Mouse (Mus musculus) stomach, embryonic 14.5 days (tissue): Measurements from ENCODE around the gene Lcn10. TPM values are rescaled to one million over a fixed set of nuclear protein-coding genes. Genes with fewer than 3 reads are reported as not detected.

Experiments used
- ATAC-seq: fragments of 200-750 bp; cut with Nextera tagmentation; 2 replicates; pipeline ENCODE4 v1.8.0; 2017; ENCODE audit warnings: low read depth, moderate TSS enrichment; ENCODE audit not compliant: insufficient number of reproducible peaks, insufficient read depth, low FRiP score
- H3K27ac ChIP-seq: fragments of 300-500 bp; sonication (generic); 2 replicates; pipeline ENCODE4 v1.5.1; 2014; ENCODE audit warnings: mild to moderate bottlenecking, low read length, moderate library complexity, mixed read lengths
- H3K27me3 ChIP-seq: fragments of 300-500 bp; sonication (generic); 2 replicates; pipeline ENCODE4 v1.6.1; 2014; ENCODE audit warnings: low read length, control low read depth, mixed read lengths; ENCODE audit not compliant: control insufficient read depth, insufficient read depth
- H3K36me3 ChIP-seq: fragments of 300-500 bp; sonication (generic); 2 replicates; pipeline ENCODE4 v1.6.1; 2014; ENCODE audit warnings: mild to moderate bottlenecking, control low read depth, low read length, moderate library complexity, mixed read lengths; ENCODE audit not compliant: control insufficient read depth, insufficient read depth
- H3K4me1 ChIP-seq: fragments of 300-500 bp; sonication (generic); 2 replicates; pipeline ENCODE4 v1.6.1; 2014; ENCODE audit warnings: low read length, control low read depth, mixed read lengths; ENCODE audit not compliant: control insufficient read depth, insufficient read depth
- H3K4me2 ChIP-seq: fragments of 300-500 bp; sonication (generic); replicated peaks from 2 replicates; pipeline ENCODE4 v1.6.1; 2014; ENCODE audit warnings: low read depth, low read length, control low read depth
- H3K4me3 ChIP-seq: fragments of 300-500 bp; sonication (generic); 2 replicates; pipeline ENCODE4 v1.5.1; 2014; ENCODE audit warnings: low read depth, low read length, control low read depth
- H3K9ac ChIP-seq: fragments of 300-500 bp; sonication (generic); replicated peaks from 2 replicates; pipeline ENCODE4 v1.6.1; 2014; ENCODE audit warnings: low read depth, mild to moderate bottlenecking, control low read depth, low read length, moderate library complexity, mixed read lengths
- H3K9me3 ChIP-seq: fragments of 300-500 bp; sonication (generic); 2 replicates; pipeline ENCODE4 v1.6.1; 2016; ENCODE audit warnings: low read depth, low read length, control low read depth; ENCODE audit not compliant: control insufficient read depth
- WGBS: fragments of 180-500 bp; shearing (Covaris S2); extraction: QIAGEN DNeasy Blood & Tissue Kit; methylation state at CpG from one replicate; pipeline ENCODE4 v1.1.7; 2014; 5-methylcytosine and 5-hydroxymethylcytosine counted together
- polyA plus RNA-seq: library from polyadenylated mRNA; unstranded; fragments of >200 nt; fragmentation: Nextera tagmentation; extraction: Ambion mirVana; gene quantifications from 2 replicates; pipeline ENCODE4 v1.2.1, GENCODE M21; 2014

Lcn10 gene
- not detected in 2 replicates for polyA plus RNA-seq

DNA sequence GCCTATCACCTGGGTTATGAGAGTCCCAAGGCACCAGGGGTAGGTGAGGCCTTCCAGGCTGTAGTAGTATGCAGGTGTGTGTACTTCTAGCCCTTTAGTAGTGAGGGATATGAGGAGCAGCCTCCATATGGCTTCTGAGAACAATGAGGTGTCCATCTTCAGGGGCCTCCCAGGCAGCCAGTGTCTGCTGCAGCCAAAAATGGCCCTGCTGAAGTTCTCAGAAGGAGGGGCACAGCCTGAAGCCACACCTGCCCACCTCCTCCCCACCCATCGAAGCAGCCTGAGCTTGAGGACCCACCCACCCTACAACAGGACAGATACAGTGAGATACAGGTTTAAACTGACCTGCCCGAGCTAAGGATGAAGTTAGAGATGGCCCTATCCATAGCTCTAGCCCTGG, at the start of gene Lcn10:
Gene Lcn10, plus strand, starts transcription at position 301 of the 400 bp plus-strand sequence.
- Histone ChIP-seq H3K9me3 (no peaks in the 10 kb centered on the region), H3K9ac (no peak within 1 kb of the TSS), H3K4me3 (no peak within 1 kb of the TSS), H3K36me3 (no peaks in the 10 kb centered on the region), H3K4me1 (no peaks in the 10 kb centered on the region), H3K27ac (no peak within 1 kb of the TSS), H3K4me2 (no peak within 1 kb of the TSS), H3K27me3 (no peaks in the 10 kb centered on the region)
- no peak for ATAC-seq
- 73% methylated on average over 2 of the region's 2 CpGs for WGBS

DNA sequence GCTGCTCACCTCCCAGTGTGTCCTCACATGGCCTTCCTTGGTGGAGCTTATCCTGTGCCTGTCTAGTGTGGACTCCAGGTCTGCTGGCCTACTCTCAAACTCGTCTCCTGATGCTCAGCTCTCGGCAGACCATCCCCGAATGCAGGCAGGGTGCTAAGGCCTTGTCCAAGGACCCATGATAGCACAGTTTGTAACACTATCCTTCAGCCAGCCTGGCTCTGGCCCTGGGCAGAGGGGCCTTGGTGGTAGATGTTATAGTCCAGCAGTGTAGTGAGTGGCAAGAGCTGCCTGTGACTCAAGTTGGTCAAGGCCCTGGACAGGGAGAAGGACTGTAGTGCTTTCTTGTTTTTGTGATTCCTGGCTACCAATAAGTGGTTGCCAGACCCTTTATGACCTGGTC, 48.9 kb upstream of the Lcn10 start:
- no peak overlapping the region for H3K4me2 ChIP-seq
- 79% methylated on average over 3 of the region's 3 CpGs for WGBS
- no peaks in the 10 kb centered on the region for H3K9me3 ChIP-seq
- H3K9ac ChIP-seq = no peak overlapping the region
- no peaks in the 10 kb centered on the region for H3K27me3 ChIP-seq
- no peak overlapping the region for H3K4me3 ChIP-seq
- H3K4me1 ChIP-seq = no peaks in the 10 kb centered on the region
- H3K27ac ChIP-seq = no peak overlapping the region
- no peak for ATAC-seq
- no peaks in the 10 kb centered on the region for H3K36me3 ChIP-seq

DNA sequence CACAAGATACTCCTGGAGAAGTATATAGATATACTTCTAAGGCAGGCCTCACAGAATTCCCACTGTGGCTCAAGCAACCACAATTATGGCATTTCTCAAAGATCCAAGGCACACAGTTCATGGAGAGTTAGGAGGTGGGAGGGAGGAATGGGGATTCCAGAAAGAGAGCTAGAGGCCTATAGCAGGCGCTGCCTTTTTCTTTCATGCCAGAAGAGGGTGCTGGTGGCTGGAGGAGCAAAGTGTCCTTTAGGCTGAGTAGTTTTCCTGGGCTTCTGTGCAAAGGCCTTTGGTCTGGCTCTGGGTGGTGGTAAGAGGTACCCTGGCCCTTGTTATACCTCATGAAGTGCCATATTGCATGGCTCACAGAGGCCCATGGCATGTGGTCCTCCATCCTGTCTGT, 48.5 kb upstream of the Lcn10 start:
- Histone ChIP-seq H3K9me3 (no peaks in the 10 kb centered on the region), H3K27me3 (no peaks in the 10 kb centered on the region), H3K9ac (no peak overlapping the region), H3K4me1 (no peaks in the 10 kb centered on the region), H3K4me3 (no peak overlapping the region), H3K36me3 (no peaks in the 10 kb centered on the region), H3K4me2 (no peak overlapping the region), H3K27ac (no peak overlapping the region)
- no peak for ATAC-seq
- WGBS = 43% methylated on average over 1 of the region's 1 CpGs

GRCm38 (mm10) chr2:25639890-25640289, 42.6 kb upstream of the Lcn10 start:
- no peak overlapping the region for H3K4me2 ChIP-seq
- no peak overlapping the region for H3K9ac ChIP-seq
- H3K36me3 ChIP-seq = no peaks in the 10 kb centered on the region
- ATAC-seq = no peak
- H3K4me1 ChIP-seq = no peaks in the 10 kb centered on the region
- H3K9me3 ChIP-seq = no peaks in the 10 kb centered on the region
- no peaks in the 10 kb centered on the region for H3K27me3 ChIP-seq
- H3K4me3 ChIP-seq = no peak overlapping the region
- 17% methylated on average over 6 of the region's 6 CpGs for WGBS
- no peak overlapping the region for H3K27ac ChIP-seq

GRCm38 (mm10) chr2:25652902-25653301, 29.6 kb upstream of the Lcn10 start, which contains the start of gene Lcn8:
TSS of gene Lcn8 (plus strand) at chr2:25653120.
- no peaks in the 10 kb centered on the region for H3K36me3 ChIP-seq
- no peaks in the 10 kb centered on the region for H3K9me3 ChIP-seq
- 60% methylated on average over 2 of the region's 2 CpGs for WGBS
- no peaks in the 10 kb centered on the region for H3K27me3 ChIP-seq
- no peaks in the 10 kb centered on the region for H3K4me1 ChIP-seq
- no peak within 1 kb of the TSS for H3K4me2 ChIP-seq
- ATAC-seq = no peak
- no peak within 1 kb of the TSS for H3K27ac ChIP-seq
- H3K4me3 ChIP-seq = no peak within 1 kb of the TSS
- H3K9ac ChIP-seq = no peak within 1 kb of the TSS

DNA sequence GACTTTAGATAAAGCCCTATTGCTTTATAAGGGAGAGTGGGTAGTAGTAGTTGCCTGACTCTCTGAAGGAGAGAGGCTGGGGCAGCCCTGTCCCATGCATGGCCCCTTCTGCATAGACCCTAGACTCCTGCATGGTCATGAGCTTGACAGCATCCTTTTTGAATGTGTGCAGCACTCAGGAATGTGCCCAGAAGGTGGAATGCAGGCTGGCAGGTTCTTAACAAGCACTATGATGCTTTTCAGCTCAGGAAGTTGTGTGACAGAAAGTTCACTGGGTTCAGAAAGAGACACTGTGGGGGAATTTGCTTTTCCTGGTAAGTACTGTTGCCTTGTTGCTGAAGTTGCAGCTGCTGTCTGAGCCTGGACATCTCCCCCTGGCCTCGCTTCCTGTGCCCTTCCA, 28.0 kb upstream of the Lcn10 start:
- Histone ChIP-seq H3K9me3 (no peaks in the 10 kb centered on the region), H3K4me1 (no peaks in the 10 kb centered on the region), H3K36me3 (no peaks in the 10 kb centered on the region), H3K4me2 (no peak overlapping the region), H3K4me3 (no peak overlapping the region), H3K9ac (no peak overlapping the region), H3K27me3 (no peaks in the 10 kb centered on the region), H3K27ac (no peak overlapping the region)
- 67% methylated on average over 1 of the region's 1 CpGs for WGBS
- ATAC-seq = no peak

GRCm38 (mm10) chr2:25656691-25657090, 25.8 kb upstream of the Lcn10 start:
- no peaks in the 10 kb centered on the region for H3K27me3 ChIP-seq
- WGBS = 76% methylated on average over 4 of the region's 4 CpGs
- H3K4me2 ChIP-seq = no peak overlapping the region
- no peak for ATAC-seq
- no peaks in the 10 kb centered on the region for H3K9me3 ChIP-seq
- H3K27ac ChIP-seq = no peak overlapping the region
- no peak overlapping the region for H3K4me3 ChIP-seq
- H3K9ac ChIP-seq = no peak overlapping the region
- H3K4me1 ChIP-seq = no peaks in the 10 kb centered on the region
- no peaks in the 10 kb centered on the region for H3K36me3 ChIP-seq

GRCm38 (mm10) chr2:25657246-25657645, 25.3 kb upstream of the Lcn10 start:
- ATAC-seq = no peak
- H3K36me3 ChIP-seq = no peaks in the 10 kb centered on the region
- H3K27me3 ChIP-seq = no peaks in the 10 kb centered on the region
- H3K9me3 ChIP-seq = no peaks in the 10 kb centered on the region
- H3K9ac ChIP-seq = no peak overlapping the region
- 88% methylated on average over 4 of the region's 4 CpGs for WGBS
- H3K4me2 ChIP-seq = no peak overlapping the region
- H3K27ac ChIP-seq = no peak overlapping the region
- H3K4me1 ChIP-seq = no peaks in the 10 kb centered on the region
- no peak overlapping the region for H3K4me3 ChIP-seq

DNA sequence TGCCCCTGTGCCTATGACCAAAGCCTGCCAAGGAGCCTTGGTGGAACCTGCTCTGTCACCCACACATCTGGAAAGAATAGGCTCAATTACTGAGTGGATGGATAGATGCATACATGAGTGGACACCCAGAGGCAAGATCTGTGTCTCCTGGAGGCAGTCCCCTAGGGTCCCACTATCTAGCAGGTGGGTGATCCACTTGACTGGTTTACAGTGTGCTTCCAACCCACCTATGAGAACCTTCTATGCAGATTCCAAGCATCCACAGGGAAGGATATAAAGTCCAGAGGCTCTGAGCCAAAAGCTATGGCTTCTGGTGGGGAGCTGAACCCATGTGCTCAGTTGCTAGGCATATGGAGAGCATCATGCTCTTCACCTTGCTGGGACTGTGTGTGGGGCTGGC, 24.9 kb upstream of the Lcn10 start, which contains the start of gene Lcn5:
Gene Lcn5, plus strand, starts transcription at position 301 of the 400 bp plus-strand sequence.
- H3K4me3 ChIP-seq = no peak within 1 kb of the TSS
- no peak within 1 kb of the TSS for H3K9ac ChIP-seq
- no peaks in the 10 kb centered on the region for H3K4me1 ChIP-seq
- no peaks in the 10 kb centered on the region for H3K36me3 ChIP-seq
- H3K27ac ChIP-seq = no peak within 1 kb of the TSS
- no peaks in the 10 kb centered on the region for H3K9me3 ChIP-seq
- no peaks in the 10 kb centered on the region for H3K27me3 ChIP-seq
- H3K4me2 ChIP-seq = no peak within 1 kb of the TSS
- ATAC-seq = no peak
